Mouse (Mus musculus) liver, adult 2 months (tissue): ENCODE measurements around the gene Egfl7.

ENCODE experiments used
- CTCF ChIP-seq: fragments of 200-500 bp; IDR thresholded peaks from 2 replicates; pipeline ENCODE4 v1.5.1; 2011; ENCODE audit warnings: low read depth, low read length, control low read depth
- POLR2A ChIP-seq: fragments of 200-500 bp; IDR thresholded peaks from 2 replicates; pipeline ENCODE4 v1.6.1; 2011; ENCODE audit warnings: low read length, control low read depth; ENCODE audit not compliant: insufficient read depth; ENCODE audit errors: extremely low read depth

- no peak for TF ChIP-seq POLR2A
- TF ChIP-seq CTCF = no peak
Observed at GRCm38 (mm10) chr2:26610526-26610925, 30.7 kb downstream of the Egfl7 start.
